Mouse (Mus musculus): ENCODE measurements around the gene Tns4.

Tns4 gene

DNA sequence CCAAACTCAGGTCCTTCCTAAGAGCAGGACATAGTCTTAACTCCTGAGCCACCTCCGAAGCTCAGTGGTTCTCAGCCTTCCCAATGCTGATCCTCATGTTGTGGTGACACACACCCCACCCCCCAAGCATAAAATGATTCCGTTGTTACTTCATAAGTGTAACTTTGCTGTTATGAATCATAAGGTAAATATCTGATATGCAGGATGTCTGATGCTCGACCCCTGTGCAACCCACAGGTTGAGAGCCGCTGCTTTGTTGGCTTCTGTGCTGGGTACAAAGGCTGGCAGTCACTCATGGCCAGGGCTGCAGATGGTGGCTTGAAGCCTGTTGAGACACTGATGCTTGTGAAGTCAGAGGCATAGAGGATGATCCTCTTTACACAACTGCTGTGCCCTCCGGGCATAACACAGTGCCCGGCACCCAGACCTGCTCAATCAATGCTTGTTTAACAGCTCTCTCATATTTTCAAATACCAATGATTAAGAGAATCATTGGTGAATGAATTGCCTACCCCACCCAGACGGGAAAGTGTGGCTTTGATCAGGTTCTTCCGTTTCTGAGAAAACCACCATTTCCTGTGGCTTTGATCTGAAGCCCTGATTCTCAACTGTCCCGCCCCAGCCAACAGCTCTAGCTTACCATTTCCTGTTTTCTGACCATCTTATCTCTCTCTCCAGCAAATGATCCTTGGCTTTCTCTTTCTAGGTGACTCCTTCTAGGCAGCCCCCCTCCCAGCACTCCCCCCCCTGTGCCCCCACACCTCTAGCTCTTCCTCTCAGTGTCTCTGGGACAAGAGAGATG is 15.7 kb upstream of the Tns4 start:
- no peak for TF ChIP-seq GATA4 (IDR thresholded peaks at IDR 0.05; ENCODE audit: insufficient replicate concordance, low read length)

DNA sequence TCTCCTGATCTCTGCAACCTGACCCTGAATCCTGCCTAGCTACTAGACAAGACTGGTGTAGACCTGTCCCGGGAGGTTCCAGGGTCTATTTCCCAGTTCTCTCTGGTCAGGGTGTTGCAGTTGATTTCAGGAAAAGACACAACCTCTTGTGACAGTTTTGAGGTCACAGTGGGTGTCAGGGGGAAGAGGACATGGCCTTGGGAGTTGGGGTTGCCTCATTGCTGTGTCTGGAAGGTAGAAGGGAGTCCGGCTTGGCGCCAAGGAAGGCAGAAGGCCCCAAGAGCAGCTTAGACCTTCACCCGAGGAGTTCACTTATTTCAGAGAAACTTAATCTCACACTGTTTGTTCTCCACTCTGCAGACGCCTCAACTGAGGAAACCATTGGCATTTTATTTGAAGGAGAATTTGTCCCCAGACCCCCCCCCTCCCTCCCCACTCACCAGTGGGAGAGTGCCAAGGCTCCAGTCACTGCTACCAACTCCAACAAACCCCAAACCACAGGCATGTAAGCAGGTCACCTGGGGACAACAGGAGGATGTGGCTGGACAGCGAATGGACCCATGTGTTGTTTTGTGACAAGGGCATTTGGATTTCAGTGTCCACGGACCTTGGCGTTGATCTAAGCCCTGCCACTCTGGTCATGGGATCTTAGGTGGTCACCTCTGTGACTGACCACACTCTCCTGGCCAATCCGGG is 13.6 kb upstream of the Tns4 start:
- no peak for TF ChIP-seq GATA4 (IDR thresholded peaks at IDR 0.05; ENCODE audit: insufficient replicate concordance, low read length)

DNA sequence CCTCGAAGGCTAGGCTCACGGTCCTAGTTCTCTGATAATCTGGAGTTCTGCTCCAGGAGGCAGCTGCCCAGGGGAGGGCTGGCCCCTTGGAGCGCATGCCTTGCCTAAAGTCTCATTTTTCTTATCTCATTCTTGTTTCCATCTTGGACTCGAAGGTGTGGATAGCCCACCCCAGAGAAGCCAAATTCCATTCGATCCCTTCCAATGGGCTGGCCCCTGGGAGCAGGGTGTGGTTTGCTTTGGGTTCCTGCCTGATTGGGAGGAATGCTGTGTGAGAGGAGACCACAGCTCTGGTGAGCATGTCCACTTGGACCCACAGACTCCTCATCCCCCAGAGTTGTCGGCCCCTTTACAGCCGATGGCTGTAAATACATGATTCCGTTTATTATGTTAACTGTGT is 12.6 kb upstream of the Tns4 start:
- no peak for TF ChIP-seq GATA4 (IDR thresholded peaks at IDR 0.05; ENCODE audit: insufficient replicate concordance, low read length)

DNA sequence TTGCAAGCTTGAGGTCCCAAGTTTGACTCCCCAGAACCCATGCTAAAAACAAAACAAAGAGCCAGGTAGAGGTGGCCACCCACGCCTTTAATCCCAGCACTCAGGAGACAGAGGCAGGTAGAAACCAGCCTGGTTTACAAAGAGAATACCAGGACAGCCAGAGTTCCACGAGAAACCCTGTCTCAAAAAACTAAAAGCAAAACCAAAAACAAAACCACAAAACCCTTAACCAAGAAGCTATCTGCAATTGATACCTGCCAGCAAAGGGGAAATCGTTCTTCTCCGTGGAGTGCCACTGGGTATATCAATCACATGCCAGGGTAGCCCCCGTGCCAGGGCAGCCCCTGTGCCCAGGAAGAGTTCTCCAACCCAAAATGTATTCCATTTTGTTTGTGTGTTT is 11.1 kb upstream of the Tns4 start:
- no peak for TF ChIP-seq GATA4 (IDR thresholded peaks at IDR 0.05; ENCODE audit: insufficient replicate concordance, low read length)

DNA sequence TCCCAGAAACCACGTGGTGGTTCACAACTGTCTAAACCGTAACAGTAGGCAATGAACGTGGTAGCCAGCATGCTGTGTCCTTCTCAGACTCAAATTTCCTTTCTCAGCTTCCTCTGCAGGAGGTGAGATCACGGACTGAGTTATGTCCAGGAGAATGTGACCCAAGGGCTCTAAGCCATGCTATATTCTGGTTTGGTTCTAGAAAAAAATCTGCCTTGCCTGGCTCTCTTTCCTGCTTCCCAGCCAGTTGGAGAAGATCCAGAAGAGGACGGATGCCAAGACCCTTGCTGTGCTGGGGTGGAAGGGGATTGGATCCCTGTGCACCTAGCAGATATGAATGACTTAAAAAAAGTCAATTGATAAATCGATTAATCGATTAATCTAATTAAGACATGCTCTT is 10.4 kb upstream of the Tns4 start:
- TF ChIP-seq GATA4 (IDR thresholded peaks at IDR 0.05; ENCODE audit: insufficient replicate concordance, low read length): no peak

GRCm38 (mm10) chr11:99098924-99099323 is 9.8 kb upstream of the Tns4 start:
- TF ChIP-seq GATA4 (IDR thresholded peaks at IDR 0.05; ENCODE audit: insufficient replicate concordance, low read length): no peak

GRCm38 (mm10) chr11:99096996-99097774 is 8.1 kb upstream of the Tns4 start:
- TF ChIP-seq GATA4 (IDR thresholded peaks at IDR 0.05; ENCODE audit: insufficient replicate concordance, low read length): no peak

- no peak for TF ChIP-seq GATA4 (IDR thresholded peaks at IDR 0.05; ENCODE audit: insufficient replicate concordance, low read length)
Observed at GRCm38 (mm10) chr11:99096417-99096816, 7.3 kb upstream of the Tns4 start.

GRCm38 (mm10) chr11:99095759-99096158 is 6.7 kb upstream of the Tns4 start:
- no peak for TF ChIP-seq GATA4 (IDR thresholded peaks at IDR 0.05; ENCODE audit: insufficient replicate concordance, low read length)

- TF ChIP-seq GATA4 (IDR thresholded peaks at IDR 0.05; ENCODE audit: insufficient replicate concordance, low read length): no peak
Observed at GRCm38 (mm10) chr11:99094911-99095676, 6.0 kb upstream of the Tns4 start.

DNA sequence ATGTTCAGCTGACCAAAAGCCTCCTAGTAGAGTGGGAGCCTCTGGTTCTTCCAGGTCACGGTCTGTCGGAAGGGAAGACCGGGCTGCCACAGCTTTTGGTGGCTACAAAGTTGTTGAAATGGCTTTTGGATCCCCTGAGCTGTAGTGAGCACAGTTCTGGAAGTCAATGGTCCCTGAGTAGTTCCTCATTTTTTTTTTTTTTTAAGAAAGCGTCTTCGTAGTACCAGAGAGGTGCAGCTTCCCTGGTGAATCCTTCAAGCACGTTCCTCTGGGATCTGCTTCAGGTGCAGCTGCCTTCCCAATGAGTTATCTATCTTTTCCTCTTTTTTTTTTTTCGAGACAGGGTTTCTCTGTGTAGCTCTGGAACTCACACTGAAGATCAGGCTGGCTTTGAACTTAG is 4.6 kb upstream of the Tns4 start:
- no peak for TF ChIP-seq GATA4 (IDR thresholded peaks at IDR 0.05; ENCODE audit: insufficient replicate concordance, low read length)

DNA sequence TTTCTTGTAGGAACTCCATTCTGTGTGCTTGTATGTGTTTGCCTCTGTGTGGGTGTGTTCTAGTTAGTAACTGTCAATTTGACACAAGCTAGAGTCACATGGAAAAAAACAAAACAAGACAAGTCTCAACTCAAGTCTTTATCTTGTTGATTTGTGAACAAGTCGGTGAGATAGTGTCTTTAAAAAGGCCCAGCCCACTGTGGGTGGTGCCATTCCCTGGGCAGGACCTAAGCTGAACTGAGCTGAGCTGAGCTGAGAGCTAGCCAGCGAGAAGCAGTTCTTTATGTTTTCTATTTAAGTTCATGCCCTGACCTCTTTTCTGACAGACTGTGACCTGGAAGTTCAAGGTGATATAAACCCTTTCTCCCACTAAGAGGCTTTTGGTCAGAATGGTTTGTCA is 2.6 kb upstream of the Tns4 start:
- TF ChIP-seq GATA4 (IDR thresholded peaks at IDR 0.05; ENCODE audit: insufficient replicate concordance, low read length): no peak

- no peak for TF ChIP-seq GATA4 (IDR thresholded peaks at IDR 0.05; ENCODE audit: insufficient replicate concordance, low read length)
Observed at GRCm38 (mm10) chr11:99090391-99090790, 1.3 kb upstream of the Tns4 start.

DNA sequence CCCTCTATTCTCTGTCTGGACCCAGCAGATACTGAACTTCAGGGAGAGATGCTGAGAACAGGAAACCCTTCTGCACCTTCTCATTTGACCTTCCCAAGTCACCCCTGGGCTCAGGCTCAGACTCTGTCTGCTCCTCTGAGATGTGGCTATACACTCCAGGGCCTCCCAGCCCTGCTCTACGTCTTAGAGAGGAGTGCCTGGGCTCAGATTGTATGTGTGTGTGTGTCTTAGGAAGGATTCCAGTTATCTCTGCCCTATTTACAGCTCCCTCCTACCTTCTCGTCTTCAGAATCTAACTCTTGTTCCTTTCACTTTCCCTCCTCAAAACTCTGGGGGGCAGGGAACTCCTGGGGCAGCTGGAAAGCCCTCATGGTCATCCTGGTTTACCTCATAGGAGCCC is 620 bp downstream of the Tns4 start:
- no peak for TF ChIP-seq GATA4 (IDR thresholded peaks at IDR 0.05; ENCODE audit: insufficient replicate concordance, low read length)

GRCm38 (mm10) chr11:99084366-99084765 is 4.7 kb downstream of the Tns4 start:
- TF ChIP-seq GATA4 (IDR thresholded peaks at IDR 0.05; ENCODE audit: insufficient replicate concordance, low read length): no peak

All from liver, adult (tissue).